Mouse (Mus musculus) hindbrain, embryonic 14.5 days (tissue): ENCODE data around the gene Egfl6. TPM values are rescaled to one million over a fixed set of nuclear protein-coding genes. Genes with fewer than 3 reads are reported as not detected.

Experiments used
- polyA plus RNA-seq: library from polyadenylated mRNA; unstranded; fragments of >200 nt; fragmentation: Nextera tagmentation; extraction: Ambion mirVana; gene quantifications from 2 replicates; pipeline ENCODE4 v1.2.1, GENCODE M21; 2014

Gene Egfl6
- polyA plus RNA-seq, 1 experiment from 2014 or later = 3.9 TPM

Other genes with a start within 250 kb of the Egfl6 start
- gene Trappc2, start 145.1 kb downstream of the Egfl6 start, polyA plus RNA-seq = 91.4 and 92.8 TPM in 2 replicates
- gene Ofd1, start 145.0 kb downstream of the Egfl6 start, polyA plus RNA-seq = 7.4 and 7.7 TPM in 2 replicates
- gene Rab9, start 105.9 kb downstream of the Egfl6 start, polyA plus RNA-seq = 55.1 and 60.9 TPM in 2 replicates
- gene Tceanc, start 67.2 kb downstream of the Egfl6 start, polyA plus RNA-seq = 4.0 and 5.1 TPM in 2 replicates